In genomic region chr11:67570947-67571346, GRCm38 (mm10) we compare ENCODE assay signal across 10 mouse cellular contexts.
DNase-seq lines count a peak whose midpoint lies in the region; ATAC-seq and TF ChIP-seq lines count a peak whose summit lies in the region.
"Had no signal": no experiment of that assay in that cellular context is flagged by ENCODE, and none has a peak within 500 bp of the region (broad histone marks: within the 10 kb centered on the region; RNA-seq: fewer than 3 reads in every experiment).

No protein-coding gene starts in this region.

- peak; percentile 27 to 48 for DNase-seq in lung, adult 18-20 months
- no peak for DNase-seq in lung, postnatal 25 days (ENCODE audit: low spot score)
- DNase-seq in heart, adult 8-10 months (ENCODE audit: low spot score): peak; percentile 55
- peak; percentile 79 for DNase-seq in lung, postnatal 0 days (ENCODE audit: low spot score)
- DNase-seq in ovary, adult 18-20 months (ENCODE audit: low spot score): no peak
- DNase-seq in adrenal gland, postnatal 14 days: no peak

- H3K27ac ChIP-seq in lung, postnatal 0 days (ENCODE audit: low read length): no peak overlapping the region
- no peak overlapping the region for H3K27ac ChIP-seq in stomach, embryonic 16.5 days (ENCODE audit: low read length)
- H3K27ac ChIP-seq: embryonic facial prominence, embryonic 12.5 days; liver, embryonic 14.5 days had no signal

- WGBS in lung, postnatal 0 days: 59% methylated on average over 8 of the region's 8 CpGs
- 60% methylated on average over 8 of the region's 8 CpGs for WGBS in stomach, embryonic 16.5 days

- H3K36me3 ChIP-seq in lung, postnatal 0 days (ENCODE audit: insufficient read depth, low read length): no peaks in the 10 kb centered on the region
- no peaks in the 10 kb centered on the region for H3K36me3 ChIP-seq in stomach, embryonic 16.5 days (ENCODE audit: control insufficient read depth, insufficient read depth, low read length)
- H3K36me3 ChIP-seq: embryonic facial prominence, embryonic 12.5 days had no signal

- no peak overlapping the region for H3K9ac ChIP-seq in lung, postnatal 0 days (replicated peaks; ENCODE audit: low read depth)
- no peak overlapping the region for H3K9ac ChIP-seq in stomach, embryonic 16.5 days (ENCODE audit: low read length)
- H3K9ac ChIP-seq: embryonic facial prominence, embryonic 12.5 days; liver, embryonic 14.5 days had no signal

- TF ChIP-seq CTCF in lung, postnatal 0 days (IDR thresholded peaks at IDR 0.05): no peak

- no peaks in the 10 kb centered on the region for H3K9me3 ChIP-seq in lung, postnatal 0 days (ENCODE audit: low read length)
- H3K9me3 ChIP-seq in stomach, embryonic 16.5 days (replicated peaks; ENCODE audit: control insufficient read depth, low read length): no peaks in the 10 kb centered on the region
- H3K9me3 ChIP-seq: embryonic facial prominence, embryonic 12.5 days had no signal

- H3K4me2 ChIP-seq in lung, postnatal 0 days (replicated peaks; ENCODE audit: low read depth, low read length): no peak overlapping the region
- H3K4me2 ChIP-seq in stomach, embryonic 16.5 days (ENCODE audit: low read depth, low read length): no peak overlapping the region
- H3K4me2 ChIP-seq: embryonic facial prominence, embryonic 12.5 days had no signal

- no peak overlapping the region for H3K4me3 ChIP-seq in lung, postnatal 0 days (ENCODE audit: low read depth, low read length)
- no peak overlapping the region for H3K4me3 ChIP-seq in stomach, embryonic 16.5 days (replicated peaks; ENCODE audit: low read length)
- H3K4me3 ChIP-seq: embryonic facial prominence, embryonic 12.5 days had no signal

- 0 out of 2 replicates have a peak, but pooled peaks cover 6% of the 10 kb centered on the region for H3K4me1 ChIP-seq in lung, postnatal 0 days (ENCODE audit: insufficient read depth, low read depth, low read length)
- H3K4me1 ChIP-seq in stomach, embryonic 16.5 days (ENCODE audit: control insufficient read depth, insufficient read depth, low read length): peaks cover 12% of the 10 kb centered on the region; the same call in 1 of the 2 replicates

- H3K27me3 ChIP-seq in lung, postnatal 0 days (replicated peaks; ENCODE audit: insufficient read depth, low read length): no peaks in the 10 kb centered on the region
- no peaks in the 10 kb centered on the region for H3K27me3 ChIP-seq in stomach, embryonic 16.5 days (ENCODE audit: control insufficient read depth, insufficient read depth, low read length)
- H3K27me3 ChIP-seq: embryonic facial prominence, embryonic 12.5 days had no signal

- TF ChIP-seq EP300 in lung, postnatal 0 days (IDR thresholded peaks at IDR 0.05): no peak

- peak; percentile 64 for ATAC-seq in lung, postnatal 0 days
- peak; percentile 23; the same call in 1 of the 2 replicates for ATAC-seq in stomach, embryonic 16.5 days (ENCODE audit: insufficient read depth, low FRiP score)
- ATAC-seq: inflammation-experienced regulatory T-cells, adult 6 months had no signal

Comparison
In these comparisons a context has a peak if more than half of its experiments do, and no peak if none do; other contexts are left out.
1. DNase-seq: peak in lung, adult 18-20 months (2 of 2), heart, adult 8-10 months (single experiment) and lung, postnatal 0 days (single experiment); none in lung, postnatal 25 days (single experiment), ovary, adult 18-20 months (single experiment) and adrenal gland, postnatal 14 days (single experiment).